ENCODE assay signal across 10 mouse cellular contexts in genomic region chr5:128730634-128731033, GRCm38 (mm10). TPM values are rescaled to one million over a fixed set of nuclear protein-coding genes. Genes with fewer than 3 reads are reported as not detected.
DNase-seq lines count a peak whose midpoint lies in the region; ATAC-seq and TF ChIP-seq lines count a peak whose summit lies in the region.
"Had no signal": no experiment of that assay in that cellular context is flagged by ENCODE, and none has a peak within 500 bp of the region (broad histone marks: within the 10 kb centered on the region; RNA-seq: fewer than 3 reads in every experiment).

No protein-coding gene starts in this region.

- no peaks in the 10 kb centered on the region for H3K4me1 ChIP-seq in heart, postnatal 0 days (ENCODE audit: control insufficient read depth, insufficient read depth)
- no peaks in the 10 kb centered on the region for H3K4me1 ChIP-seq in heart, embryonic 10.5 days
- peaks cover 5% of the 10 kb centered on the region; the same call in 1 of the 2 replicates for H3K4me1 ChIP-seq in midbrain, embryonic 10.5 days
- no peaks in the 10 kb centered on the region for H3K4me1 ChIP-seq in midbrain, embryonic 16.5 days (ENCODE audit: control insufficient read depth, insufficient read depth, low read length)
- no peaks in the 10 kb centered on the region for H3K4me1 ChIP-seq in lung, postnatal 0 days (ENCODE audit: insufficient read depth, low read depth, low read length)

- no peaks in the 10 kb centered on the region for H3K36me3 ChIP-seq in heart, postnatal 0 days (replicated peaks; ENCODE audit: control insufficient read depth, insufficient read depth, low read length)
- no peaks in the 10 kb centered on the region for H3K36me3 ChIP-seq in heart, embryonic 10.5 days
- H3K36me3 ChIP-seq in midbrain, embryonic 10.5 days = no peaks in the 10 kb centered on the region
- no peaks in the 10 kb centered on the region for H3K36me3 ChIP-seq in midbrain, embryonic 16.5 days (ENCODE audit: control insufficient read depth, insufficient read depth, low read length)
- no peaks in the 10 kb centered on the region for H3K36me3 ChIP-seq in lung, postnatal 0 days (ENCODE audit: insufficient read depth, low read length)

- no peak overlapping the region for H3K4me2 ChIP-seq in heart, postnatal 0 days (ENCODE audit: low read depth, low read length)
- no peak overlapping the region for H3K4me2 ChIP-seq in midbrain, embryonic 16.5 days (ENCODE audit: low read length)
- no peak overlapping the region for H3K4me2 ChIP-seq in lung, postnatal 0 days (replicated peaks; ENCODE audit: low read depth, low read length)

- no peak for DNase-seq in heart, postnatal 0 days (ENCODE audit: low spot score)
- no peak for DNase-seq in heart, embryonic 10.5 days (ENCODE audit: low spot score)
- DNase-seq in midbrain, embryonic 10.5 days (ENCODE audit: low spot score) = peak; percentile 61
- peak; percentile 52 for DNase-seq in brain, adult 2 months (ENCODE audit: low read depth, low spot score)
- DNase-seq in lung, postnatal 0 days (ENCODE audit: low spot score) = no peak
- DNase-seq in gastrocnemius, postnatal 25 days = no peak

- TF ChIP-seq CTCF in heart, postnatal 0 days (IDR thresholded peaks at IDR 0.05; ENCODE audit: low read depth) = peak; percentile 55
- TF ChIP-seq CTCF in lung, postnatal 0 days (IDR thresholded peaks at IDR 0.05) = peak; percentile 61

- no peak overlapping the region for H3K9ac ChIP-seq in heart, postnatal 0 days (replicated peaks; ENCODE audit: low read depth, low read length)
- H3K9ac ChIP-seq in midbrain, embryonic 16.5 days (ENCODE audit: low read depth, low read length) = no peak overlapping the region
- H3K9ac ChIP-seq in lung, postnatal 0 days (replicated peaks; ENCODE audit: low read depth) = no peak overlapping the region

- H3K9me3 ChIP-seq in heart, postnatal 0 days (replicated peaks; ENCODE audit: control insufficient read depth, low read length) = no peaks in the 10 kb centered on the region
- H3K9me3 ChIP-seq in heart, embryonic 10.5 days = no peaks in the 10 kb centered on the region
- H3K9me3 ChIP-seq in midbrain, embryonic 10.5 days (replicated peaks) = no peaks in the 10 kb centered on the region
- H3K9me3 ChIP-seq in midbrain, embryonic 16.5 days (replicated peaks; ENCODE audit: control insufficient read depth, low read length, poor library complexity, severe bottlenecking) = no peaks in the 10 kb centered on the region
- H3K9me3 ChIP-seq in lung, postnatal 0 days (ENCODE audit: low read length) = no peaks in the 10 kb centered on the region

- no peak for TF ChIP-seq EP300 in heart, postnatal 0 days (IDR thresholded peaks at IDR 0.05; ENCODE audit: low read depth)
- no peak for TF ChIP-seq EP300 in lung, postnatal 0 days (IDR thresholded peaks at IDR 0.05)

- H3K4me3 ChIP-seq in heart, postnatal 0 days (ENCODE audit: low read depth, low read length) = no peak overlapping the region
- H3K4me3 ChIP-seq in heart, embryonic 10.5 days = no peak overlapping the region
- no peak overlapping the region for H3K4me3 ChIP-seq in midbrain, embryonic 10.5 days
- H3K4me3 ChIP-seq in midbrain, embryonic 16.5 days (ENCODE audit: low read depth, low read length) = no peak overlapping the region
- no peak overlapping the region for H3K4me3 ChIP-seq in lung, postnatal 0 days (ENCODE audit: low read depth, low read length)

- WGBS in heart, postnatal 0 days = 37% methylated on average over 5 of the region's 5 CpGs
- 38% methylated on average over 5 of the region's 5 CpGs for WGBS in heart, embryonic 10.5 days
- 37% methylated on average over 5 of the region's 5 CpGs for WGBS in midbrain, embryonic 10.5 days
- 44% methylated on average over 5 of the region's 5 CpGs for WGBS in midbrain, embryonic 16.5 days
- 39% methylated on average over 5 of the region's 5 CpGs for WGBS in lung, postnatal 0 days

- no peaks in the 10 kb centered on the region for H3K27me3 ChIP-seq in heart, postnatal 0 days (ENCODE audit: control insufficient read depth, insufficient read depth, low read length)
- no peaks in the 10 kb centered on the region for H3K27me3 ChIP-seq in heart, embryonic 10.5 days (ENCODE audit: insufficient read depth, poor library complexity, severe bottlenecking)
- no peaks in the 10 kb centered on the region for H3K27me3 ChIP-seq in midbrain, embryonic 10.5 days (ENCODE audit: low read depth, poor library complexity, severe bottlenecking)
- no peaks in the 10 kb centered on the region for H3K27me3 ChIP-seq in midbrain, embryonic 16.5 days (ENCODE audit: control insufficient read depth, insufficient read depth, low read depth, low read length)
- H3K27me3 ChIP-seq in lung, postnatal 0 days (replicated peaks; ENCODE audit: insufficient read depth, low read length) = no peaks in the 10 kb centered on the region

- H3K27ac ChIP-seq in heart, postnatal 0 days (ENCODE audit: low read depth) = no peak overlapping the region
- no peak overlapping the region for H3K27ac ChIP-seq in heart, embryonic 10.5 days
- H3K27ac ChIP-seq in midbrain, embryonic 10.5 days (replicated peaks) = no peak overlapping the region
- H3K27ac ChIP-seq in midbrain, embryonic 16.5 days (ENCODE audit: low read length) = no peak overlapping the region
- H3K27ac ChIP-seq in lung, postnatal 0 days (ENCODE audit: low read length) = no peak overlapping the region

- ATAC-seq in heart, postnatal 0 days (ENCODE audit: insufficient read depth, low read depth) = no peak
- ATAC-seq in midbrain, embryonic 16.5 days = no peak
- ATAC-seq in lung, postnatal 0 days = no peak
- no peak for ATAC-seq in activated CD4-positive, CD25-positive, alpha-beta regulatory T cell, adult 4 months

RNA-seq across cellular contexts. Expression of gene Piwil1, which starts 28.3 kb away (rescaled TPM):
- not detected in 2 replicates for total RNA-seq in heart, postnatal 0 days (2014; rRNA removed; ENCODE audit: low replicate concordance)
- not detected in 2 replicates for polyA plus RNA-seq in heart, postnatal 0 days (2015; fragmentation: Nextera tagmentation; extraction: Ambion mirVana)
- polyA plus RNA-seq in heart, embryonic 10.5 days (2016; fragmentation: Nextera tagmentation; extraction: Ambion mirVana) = not detected in 2 replicates
- 0.19 TPM in 1 of 2 replicates, not detected in the other for polyA plus RNA-seq in midbrain, embryonic 10.5 days (2016; fragmentation: Nextera tagmentation; extraction: Ambion mirVana)
- 0.28 and 0.45 TPM in 2 replicates for polyA plus RNA-seq in midbrain, embryonic 16.5 days (2015; fragmentation: Nextera tagmentation; extraction: Ambion mirVana)
- not detected in 2 replicates for polyA plus RNA-seq in lung, postnatal 0 days (2015; fragmentation: Nextera tagmentation; extraction: Ambion mirVana)
- not detected for total RNA-seq in gastrocnemius, postnatal 25 days (2021)
- polyA plus RNA-seq in activated CD4-positive, CD25-positive, alpha-beta regulatory T cell, adult 4 months (2017; shearing (Covaris generic)) = under 1 TPM in 1 of 2 experiments, not detected in 1; 0.13 TPM
- total RNA-seq: heart, adult 18-20 months had no signal
- polyA plus RNA-seq: liver, embryonic 16.5 days had no signal

Comparison
In these comparisons a context has a peak if more than half of its experiments do, and no peak if none do; other contexts are left out.
1. DNase-seq: peak in midbrain, embryonic 10.5 days (single experiment) and brain, adult 2 months (single experiment); none in heart, postnatal 0 days (single experiment), heart, embryonic 10.5 days (single experiment), lung, postnatal 0 days (single experiment) and gastrocnemius, postnatal 25 days (single experiment).